Mouse (Mus musculus) hindbrain, embryonic 11.5 days (tissue): Measurements from ENCODE around the gene G430095P16Rik. TPM values are rescaled to one million over a fixed set of nuclear protein-coding genes. Genes with fewer than 3 reads are reported as not detected.
A peak's percentile ranks its signal among the peaks of the same experiment; 100 is the strongest.

Source experiments
- ATAC-seq: fragments of 200-750 bp; cut with Nextera tagmentation; 2 replicates; pipeline ENCODE4 v1.8.0; 2017; ENCODE audit warnings: mild to moderate bottlenecking, moderate TSS enrichment, moderate library complexity; ENCODE audit not compliant: low FRiP score
- DNase-seq: peaks from one replicate; pipeline ENCODE4 v3.0.0-alpha.2; 2015; ENCODE audit warnings: low spot score
- H3K27ac ChIP-seq: fragments of 300-500 bp; sonication (generic); 2 replicates; pipeline ENCODE4 v1.5.1; 2014; ENCODE audit warnings: mild to moderate bottlenecking, low read depth, low read length
- H3K27me3 ChIP-seq: fragments of 300-500 bp; sonication (generic); 2 replicates; pipeline ENCODE4 v1.6.1; 2014; ENCODE audit warnings: mild to moderate bottlenecking, low read length, moderate library complexity, mixed read lengths; ENCODE audit not compliant: control insufficient read depth, insufficient read depth
- H3K36me3 ChIP-seq: fragments of 300-500 bp; sonication (generic); 2 replicates; pipeline ENCODE4 v1.6.1; 2014; ENCODE audit warnings: mild to moderate bottlenecking, low read length, moderate library complexity, mixed read lengths; ENCODE audit not compliant: control insufficient read depth, insufficient read depth
- H3K4me1 ChIP-seq: fragments of 300-500 bp; sonication (generic); replicated peaks from 2 replicates; pipeline ENCODE4 v1.6.1; 2014; ENCODE audit warnings: low read length, mixed read lengths; ENCODE audit not compliant: control insufficient read depth, insufficient read depth
- H3K4me2 ChIP-seq: fragments of 300-500 bp; sonication (generic); replicated peaks from 2 replicates; pipeline ENCODE4 v1.6.1; 2014; ENCODE audit warnings: mild to moderate bottlenecking, low read depth, low read length
- H3K4me3 ChIP-seq: fragments of 300-500 bp; sonication (generic); 2 replicates; pipeline ENCODE4 v1.5.1; 2014; ENCODE audit warnings: low read depth, low read length
- H3K9ac ChIP-seq: fragments of 300-500 bp; sonication (generic); 2 replicates; pipeline ENCODE4 v1.6.1; 2014; ENCODE audit warnings: low read depth, low read length
- H3K9me3 ChIP-seq: fragments of 300-500 bp; sonication (generic); 2 replicates; pipeline ENCODE4 v1.6.1; 2016; ENCODE audit warnings: low read length; ENCODE audit not compliant: control insufficient read depth
- whole genome bisulfite sequencing: fragments of 180-500 bp; shearing (Covaris S2); extraction: QIAGEN DNeasy Blood & Tissue Kit; methylation state at CpG from one replicate; pipeline ENCODE4 v1.1.7; 2014; 5-methylcytosine and 5-hydroxymethylcytosine counted together
- polyA plus RNA-seq: library from polyadenylated mRNA; unstranded; fragments of >200 nt; fragmentation: Nextera tagmentation; extraction: Ambion mirVana; gene quantifications from 2 replicates; pipeline ENCODE4 v1.2.1, GENCODE M21; 2014

G430095P16Rik gene
- polyA plus RNA-seq, 1 experiment from 2014 or later, result 2.9 TPM

DNA sequence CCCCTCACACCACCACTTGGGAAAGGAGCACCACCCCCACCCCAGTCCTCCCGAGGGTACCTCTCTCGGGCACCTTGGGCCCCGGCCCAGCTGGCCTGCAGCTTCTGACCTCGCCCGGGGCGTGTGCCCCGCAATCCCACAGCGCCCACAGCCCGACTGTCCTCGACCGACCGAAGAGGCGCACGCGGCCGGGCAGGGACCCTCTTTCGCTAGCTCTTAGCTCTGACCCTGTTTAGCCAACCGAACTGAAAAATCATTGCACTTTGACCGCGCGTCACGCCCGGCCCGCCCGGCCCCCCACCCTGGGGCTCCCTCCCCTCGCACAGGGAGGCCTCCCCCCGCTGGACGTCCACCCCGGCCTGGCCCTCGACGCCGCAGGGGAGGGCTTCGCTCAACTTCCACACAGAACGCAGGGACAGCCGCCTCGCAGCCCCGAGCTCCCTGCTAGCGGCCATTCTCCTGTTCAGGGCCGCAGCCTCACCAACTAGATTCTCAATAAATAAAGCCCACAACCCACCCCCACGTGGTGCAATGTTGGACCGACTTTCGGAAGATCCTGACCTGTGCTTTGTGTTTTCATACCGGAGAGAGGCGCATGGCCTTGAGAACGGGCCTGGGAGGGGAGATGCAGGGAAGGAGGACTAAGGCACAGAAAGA lies 16.1 kb upstream of the G430095P16Rik start:
- Histone ChIP-seq H3K9me3 (no peaks in the 10 kb centered on the region), H3K4me2 (peak overlapping the region; percentile 22; the same call in 1 of the 2 replicates), H3K9ac (peak overlapping the region; percentile 52; the same call in 1 of the 2 replicates), H3K27ac (0 out of 2 replicates have a peak overlapping the region, but pooled peaks have one; percentile 17), H3K36me3 (no peaks in the 10 kb centered on the region), H3K4me1 (peaks cover 42% of the 10 kb centered on the region), H3K27me3 (peaks cover 82% of the 10 kb centered on the region), H3K4me3 (peak overlapping the region; percentile 17; the same call in 1 of the 2 replicates)
- DNase-seq (peak; percentile 63), ATAC-seq (no peak)
- WGBS, result under 1% methylated on average over 44 of the region's 45 CpGs

DNA sequence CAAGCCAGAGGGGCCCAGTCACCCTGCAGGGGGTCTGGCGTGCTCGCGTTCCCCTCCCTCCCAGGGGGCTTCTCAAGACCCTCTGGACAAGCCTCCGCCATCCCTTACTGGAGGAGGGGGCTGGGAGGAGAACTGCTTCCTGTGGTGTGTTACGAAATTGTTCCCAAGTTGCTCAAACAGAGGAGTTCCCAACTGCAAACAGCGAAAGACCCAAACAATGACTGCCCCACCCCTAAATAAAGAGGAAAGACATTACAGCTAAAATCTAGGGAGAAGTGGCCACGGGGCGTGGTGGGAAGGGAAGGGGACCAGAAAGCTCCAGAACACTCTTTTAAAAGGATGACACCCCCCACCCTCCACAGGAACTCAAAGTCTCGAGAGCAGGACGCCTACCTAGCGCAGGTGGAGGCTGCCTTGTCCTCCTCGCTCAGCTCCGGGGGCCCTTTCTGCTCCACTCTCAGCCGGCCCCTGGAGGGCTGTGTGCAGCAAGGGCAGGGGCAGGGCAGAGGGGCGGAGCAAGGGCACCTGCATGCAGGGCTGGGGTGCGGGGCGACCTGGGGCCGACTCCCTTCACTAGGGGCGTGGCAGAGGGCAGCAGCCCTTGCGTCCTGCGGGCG lies 15.4 kb upstream of the G430095P16Rik start:
- no peaks in the 10 kb centered on the region for H3K9me3 ChIP-seq
- H3K36me3 ChIP-seq, result no peaks in the 10 kb centered on the region
- WGBS, result 1% methylated on average over 21 of the region's 22 CpGs
- H3K4me2 ChIP-seq, result peak overlapping the region; percentile 26; the same call in 1 of the 2 replicates
- peaks cover 77% of the 10 kb centered on the region for H3K27me3 ChIP-seq
- H3K27ac ChIP-seq, result 0 out of 2 replicates have a peak overlapping the region, but pooled peaks have one; percentile 17
- H3K4me3 ChIP-seq, result peak overlapping the region; percentile 17; the same call in 1 of the 2 replicates
- DNase-seq (peak; percentile 62), ATAC-seq (no peak)
- peaks cover 42% of the 10 kb centered on the region for H3K4me1 ChIP-seq
- 0 out of 2 replicates have a peak overlapping the region, but pooled peaks have one; percentile 34 for H3K9ac ChIP-seq

DNA sequence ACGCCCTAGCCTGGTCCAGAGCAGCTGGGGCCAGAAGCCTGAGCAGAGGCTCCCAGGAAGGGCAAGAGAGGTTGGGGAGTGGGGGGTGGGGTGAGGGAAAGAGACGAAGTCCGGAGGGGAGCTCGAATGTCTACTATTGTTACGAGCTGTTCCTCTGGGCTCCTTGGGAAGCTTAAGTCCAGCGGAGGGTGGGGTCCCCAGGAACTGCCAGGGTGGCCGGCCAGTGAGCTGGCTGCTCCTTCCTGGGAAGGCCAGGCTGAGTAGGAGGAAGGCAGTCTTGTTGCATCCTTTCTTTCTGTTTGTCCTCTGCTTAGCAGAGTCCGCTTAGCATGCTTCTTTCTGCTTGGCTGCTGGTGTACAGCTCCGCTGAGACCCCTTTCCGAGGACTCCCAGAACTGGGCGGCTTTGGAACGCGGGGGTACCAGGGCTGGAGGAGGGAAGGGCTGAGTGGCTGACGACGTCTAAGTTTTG lies 14.7 kb upstream of the G430095P16Rik start:
- Histone ChIP-seq H3K36me3 (no peaks in the 10 kb centered on the region), H3K27me3 (peaks cover 72% of the 10 kb centered on the region), H3K4me3 (peak overlapping the region; percentile 4; the same call in 1 of the 2 replicates), H3K9me3 (no peaks in the 10 kb centered on the region), H3K9ac (peak overlapping the region; percentile 34; the same call in 1 of the 2 replicates), H3K27ac (no peak overlapping the region), H3K4me1 (peaks cover 44% of the 10 kb centered on the region), H3K4me2 (peak overlapping the region; percentile 26)
- ATAC-seq, result no peak
- WGBS, result 3% methylated on average over 15 of the region's 15 CpGs
- peak; percentile 58 for DNase-seq

DNA sequence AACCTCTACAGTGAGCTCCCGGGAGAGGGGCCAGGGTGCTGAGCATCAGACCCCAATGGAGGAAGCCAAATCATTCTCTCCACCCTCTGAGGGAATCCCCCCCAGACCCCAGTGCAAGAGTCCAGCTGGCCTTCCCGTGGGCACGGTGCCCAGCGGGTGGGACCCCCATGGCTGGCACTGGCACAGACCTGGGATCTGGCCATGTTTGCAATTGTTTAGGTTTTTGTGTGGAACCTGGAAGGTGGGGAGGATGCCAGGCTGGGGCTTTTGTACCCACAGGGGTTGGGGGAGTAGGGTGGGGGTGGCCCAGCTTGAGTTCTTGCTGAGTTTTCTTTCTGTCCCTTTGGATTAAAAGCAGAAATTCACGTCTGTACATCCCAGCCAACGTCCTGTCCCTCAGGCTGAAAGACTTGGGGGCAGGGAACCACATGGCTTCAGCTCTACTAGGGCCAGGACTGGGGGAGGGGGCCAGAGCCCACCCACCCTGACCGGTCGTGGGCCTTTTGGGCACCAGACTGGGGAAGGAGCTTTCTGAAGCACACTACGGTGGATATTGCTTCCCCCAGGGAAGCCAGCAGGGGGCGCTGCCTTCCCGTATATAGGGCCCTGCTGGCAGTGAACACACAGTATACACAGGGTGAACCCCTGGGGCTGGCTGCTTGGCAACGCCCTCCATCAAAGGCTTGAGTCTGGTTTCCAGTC lies 13.9 kb upstream of the G430095P16Rik start:
- Histone ChIP-seq H3K4me3 (no peak overlapping the region), H3K4me2 (no peak overlapping the region), H3K27ac (no peak overlapping the region), H3K4me1 (peaks cover 49% of the 10 kb centered on the region), H3K36me3 (no peaks in the 10 kb centered on the region), H3K27me3 (peaks cover 71% of the 10 kb centered on the region), H3K9ac (no peak overlapping the region), H3K9me3 (no peaks in the 10 kb centered on the region)
- ATAC-seq (peak; percentile 65), DNase-seq (peak; percentile 97)
- 12% methylated on average over 12 of the region's 12 CpGs for WGBS

DNA sequence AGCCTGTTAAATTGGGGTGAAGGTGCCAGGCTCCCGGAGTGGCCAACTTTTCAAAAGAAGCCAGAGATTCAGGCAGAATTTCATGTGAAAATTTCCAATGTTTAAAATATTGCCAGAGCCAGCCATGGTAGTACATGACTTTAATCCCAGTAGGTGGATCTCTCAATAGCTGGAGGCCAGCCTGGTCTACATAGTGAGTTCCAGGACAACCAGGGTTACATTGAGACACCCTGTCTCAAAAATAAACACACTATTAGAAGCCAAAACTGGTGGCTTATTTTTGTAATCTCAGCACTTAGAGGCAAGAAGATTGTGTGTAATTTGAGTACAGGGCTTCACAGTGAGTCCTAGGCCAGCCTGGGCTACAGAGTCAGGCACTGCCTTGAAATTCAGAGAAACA lies 12.9 kb upstream of the G430095P16Rik start:
- H3K27ac ChIP-seq, result no peak overlapping the region
- no peak for DNase-seq
- H3K27me3 ChIP-seq, result peaks cover 71% of the 10 kb centered on the region
- WGBS, result 92% methylated on average over 1 of the region's 1 CpGs
- no peak overlapping the region for H3K4me2 ChIP-seq
- peaks cover 47% of the 10 kb centered on the region for H3K4me1 ChIP-seq
- no peak overlapping the region for H3K9ac ChIP-seq
- H3K9me3 ChIP-seq, result no peaks in the 10 kb centered on the region
- H3K36me3 ChIP-seq, result no peaks in the 10 kb centered on the region
- H3K4me3 ChIP-seq, result no peak overlapping the region
- no peak for ATAC-seq

DNA sequence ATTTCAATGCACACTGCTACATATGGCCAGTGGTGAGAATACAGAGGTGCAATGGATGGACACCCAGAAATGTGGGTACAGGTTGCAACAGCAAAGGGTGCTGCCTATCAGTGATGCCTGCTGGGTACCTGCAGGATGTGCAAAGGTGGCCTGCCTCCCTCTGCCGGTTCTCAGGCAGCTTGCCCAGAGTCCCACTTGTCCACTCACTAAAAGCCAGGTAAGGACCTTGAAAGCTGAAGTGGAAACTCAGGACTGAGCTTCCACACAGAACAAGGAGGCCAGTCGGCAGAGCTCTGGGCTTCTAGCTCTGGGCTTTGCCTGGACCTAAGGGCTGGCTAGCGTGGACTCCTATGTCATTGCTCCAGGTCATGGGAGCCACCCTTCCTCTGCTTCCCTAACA lies 11.5 kb upstream of the G430095P16Rik start:
- Histone ChIP-seq H3K9me3 (no peaks in the 10 kb centered on the region), H3K27me3 (peaks cover 69% of the 10 kb centered on the region), H3K4me2 (no peak overlapping the region), H3K4me1 (peaks cover 46% of the 10 kb centered on the region), H3K4me3 (no peak overlapping the region), H3K9ac (peak overlapping the region; percentile 4; the same call in 1 of the 2 replicates), H3K36me3 (no peaks in the 10 kb centered on the region), H3K27ac (peak overlapping the region; percentile 89)
- DNase-seq, result no peak
- ATAC-seq, result no peak
- 59% methylated on average over 3 of the region's 3 CpGs for WGBS

DNA sequence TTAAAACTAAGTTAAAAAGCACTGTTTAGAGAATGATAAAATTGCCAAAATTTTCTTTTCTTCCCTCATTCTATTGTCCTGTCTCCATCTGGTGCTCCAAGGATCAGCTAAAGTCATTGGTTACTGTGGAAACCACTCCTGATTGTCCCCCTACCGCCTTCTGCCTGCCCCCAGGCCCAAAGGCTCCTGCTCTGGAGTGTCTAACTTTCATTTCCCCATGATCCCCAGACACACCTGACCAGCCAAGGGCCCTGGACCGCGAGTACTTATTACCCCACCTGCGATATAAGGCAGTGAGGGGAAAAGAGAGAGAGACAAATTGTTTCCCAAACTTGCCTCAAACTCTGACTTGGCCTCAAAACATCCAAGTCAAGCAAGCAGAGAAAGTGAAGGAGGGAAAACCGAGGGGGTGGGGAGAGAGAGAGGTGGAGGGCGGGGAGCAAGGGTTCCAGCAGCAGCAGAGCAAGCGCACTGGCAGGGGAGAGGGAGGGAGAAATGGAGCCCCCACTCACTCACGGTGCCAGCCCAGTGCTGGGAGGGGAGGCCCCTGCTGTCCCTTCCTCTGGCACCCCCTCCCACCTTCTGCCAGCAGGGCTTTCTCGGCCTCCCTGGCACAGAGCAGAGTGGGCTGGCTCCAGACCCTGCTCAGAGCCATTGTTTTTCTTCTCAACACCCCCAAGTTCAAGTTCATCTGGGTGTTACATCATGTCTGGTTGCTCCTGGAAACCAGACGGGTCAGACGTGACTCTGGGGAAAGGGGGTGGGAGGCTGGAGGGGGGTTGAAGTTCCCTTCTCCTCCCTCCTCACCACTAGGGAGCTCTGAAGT lies 10.7 kb upstream of the G430095P16Rik start:
- DNase-seq (peak; percentile 88), ATAC-seq (peak; percentile 86)
- Histone ChIP-seq H3K9me3 (no peaks in the 10 kb centered on the region), H3K36me3 (no peaks in the 10 kb centered on the region), H3K9ac (peak overlapping the region; percentile 40), H3K27me3 (peaks cover 69% of the 10 kb centered on the region), H3K4me1 (peaks cover 39% of the 10 kb centered on the region), H3K27ac (peak overlapping the region; percentile 89), H3K4me3 (no peak overlapping the region), H3K4me2 (no peak overlapping the region)
- 20% methylated on average over 10 of the region's 11 CpGs for WGBS

DNA sequence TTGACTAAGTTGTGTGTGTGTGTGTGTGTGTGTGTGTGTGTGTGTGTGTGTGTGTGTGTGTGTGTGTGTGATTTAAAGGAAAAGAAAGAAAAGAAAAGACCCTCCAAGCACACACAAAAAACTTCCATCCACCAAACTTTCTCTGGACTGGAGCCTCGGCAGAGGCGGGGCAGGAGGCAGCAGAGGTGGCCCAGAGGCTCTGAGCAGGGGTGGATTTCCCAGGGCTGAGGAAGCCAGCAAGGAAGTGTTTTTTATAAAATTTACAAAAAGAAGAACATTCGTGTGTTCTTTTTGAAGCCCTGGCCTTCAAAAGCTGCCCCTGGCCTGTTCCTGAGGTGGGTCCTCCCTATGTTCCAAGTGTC lies 10.1 kb upstream of the G430095P16Rik start:
- Histone ChIP-seq H3K4me2 (no peak overlapping the region), H3K9ac (no peak overlapping the region), H3K27ac (peak overlapping the region; percentile 71), H3K4me3 (no peak overlapping the region), H3K4me1 (peaks cover 33% of the 10 kb centered on the region), H3K27me3 (peaks cover 69% of the 10 kb centered on the region), H3K9me3 (no peaks in the 10 kb centered on the region), H3K36me3 (no peaks in the 10 kb centered on the region)
- ATAC-seq, result peak; percentile 34
- WGBS, result 31% methylated on average over 3 of the region's 3 CpGs
- no peak for DNase-seq
